Mouse (Mus musculus) heart, postnatal 14 days (tissue): Measurements from ENCODE around the gene Gpr85. TPM values are rescaled to one million over a fixed set of nuclear protein-coding genes. Genes with fewer than 3 reads are reported as not detected.
"Not testable (repeated sequence)": the region's sequence is repeated elsewhere in the genome, so short reads cannot be mapped to it uniquely, and the experiment has no call there.

ENCODE experiments used
- DNase-seq, 2 experiments: peaks; one replicate each; pipeline ENCODE4 v3.0.0; 2021 to 2022
- intact Hi-C: fragments of 180-260 bp; cut with DNase I; formaldehyde crosslinking; loops from one replicate; pipeline ENCODE4 v1.15.1; 2025
- long read RNA-seq, 2 experiments: library from polyadenylated mRNA; stranded (forward); transcript quantifications; one replicate each; pipeline ENCODE4 v2.0.0; 2021
- total RNA-seq, 2 experiments: library from RNA; stranded (reverse); gene quantifications; 2 replicates each; pipeline ENCODE4 v1.2.3; 2021

The Gpr85 gene
- total RNA-seq = under 1 TPM; 0.17 to 0.27 TPM
- long read RNA-seq, experiment 1 = 0 reads
- long read RNA-seq, experiment 2 = 0 reads

GRCm38 (mm10) chr6:13839345-13840054, at the start of gene Gpr85:
Gene Gpr85 (minus strand): TSS chr6:13839942.
- DNase-seq = no peak
- intact Hi-C loops = no loop called here

- no peak for DNase-seq
- intact Hi-C loops = no loop called here
Measured at GRCm38 (mm10) chr6:13884877-13885592, 45.3 kb upstream of the Gpr85 start.

- intact Hi-C loops = no loop called here
Measured at GRCm38 (mm10) chr6:13882919-13883318, 43.2 kb upstream of the Gpr85 start.

DNA sequence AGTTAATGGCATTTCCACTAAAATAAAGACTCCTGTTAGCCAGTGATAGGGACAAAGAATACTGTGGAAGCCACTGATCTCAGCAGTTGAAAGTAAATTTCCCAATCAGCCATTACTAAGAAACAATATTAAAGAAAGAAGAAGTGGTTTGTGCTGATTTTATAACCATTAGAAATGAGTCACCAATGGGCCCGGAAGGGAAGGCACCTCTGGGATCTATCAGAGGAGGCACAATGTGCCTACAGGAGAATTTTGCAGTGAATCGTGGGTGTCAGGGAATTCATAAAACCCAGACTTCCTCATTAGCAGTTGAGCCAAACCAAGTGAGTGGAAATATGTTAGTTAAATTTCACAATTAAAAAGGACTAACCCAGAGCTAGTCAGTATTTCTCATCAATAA, 34.2 kb upstream of the Gpr85 start:
- DNase-seq = no peak
- intact Hi-C loops = loop anchor here (5.0 kb wide), 2 partner anchors 197 to 267 kb away; partner anchors contain the start of genes Bmt2 and Tmem168

More at GRCm38 (mm10) chr6:13882919-13883318, 43.2 kb upstream of the Gpr85 start:
- DNase-seq = no peak

DNA sequence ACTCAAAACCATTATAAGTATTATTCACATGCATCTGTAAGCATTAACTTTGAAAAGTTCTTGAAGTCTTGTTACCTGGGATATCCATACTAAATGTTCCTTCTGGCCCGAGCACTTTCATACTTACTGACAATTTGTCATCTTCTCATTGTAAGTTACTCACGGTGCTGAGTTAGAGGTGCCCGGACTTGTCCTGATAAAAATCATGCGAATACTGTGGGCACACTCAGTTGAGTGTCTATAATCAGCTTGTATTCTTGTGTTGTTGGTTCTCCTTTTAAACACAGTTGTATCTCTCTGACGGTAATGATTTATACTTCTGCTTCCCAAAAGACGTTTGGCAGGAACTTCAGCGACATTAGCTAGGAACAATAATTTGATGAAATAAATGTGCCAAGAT, 32.3 kb upstream of the Gpr85 start:
- DNase-seq = no peak
- intact Hi-C loops = loop anchor here (5.0 kb wide), 2 partner anchors 195 to 265 kb away; partner anchors contain the start of genes Bmt2 and Tmem168

DNA sequence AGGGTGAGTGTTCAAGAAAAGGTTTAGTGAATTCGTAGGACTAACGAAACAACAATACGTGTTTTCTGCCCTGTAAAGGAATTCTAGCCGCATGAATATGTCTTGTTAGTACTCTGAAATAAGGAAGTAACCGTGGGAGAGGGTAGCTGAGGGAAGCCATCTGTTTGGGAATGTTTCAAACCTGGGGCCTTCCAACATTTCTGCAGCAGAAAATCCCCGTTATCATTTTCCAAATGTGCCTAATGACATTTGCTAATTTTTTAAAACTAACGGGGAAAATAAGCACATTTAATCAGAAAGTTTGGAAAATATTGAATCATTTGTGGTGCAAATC, 31.9 kb upstream of the Gpr85 start:
- intact Hi-C loops = loop anchor here (5.0 kb wide), 2 partner anchors 194 to 264 kb away; partner anchors contain the start of genes Bmt2 and Tmem168
- DNase-seq = no peak

- peak; percentile 87 to 93 for DNase-seq
- intact Hi-C loops = loop anchor here (5.0 kb wide), 2 partner anchors 194 to 264 kb away; partner anchors contain the start of genes Bmt2 and Tmem168
Measured at GRCm38 (mm10) chr6:13870919-13871624, 31.3 kb upstream of the Gpr85 start, which contains the start of gene 2610001J05Rik. Gene 2610001J05Rik (minus strand): TSS chr6:13871518.

- DNase-seq = peak; percentile 3 to 4
- intact Hi-C loops = loop anchor here (5.0 kb wide), 2 partner anchors 193 to 263 kb away; partner anchors contain the start of genes Bmt2 and Tmem168
Measured at GRCm38 (mm10) chr6:13870289-13870741, 30.6 kb upstream of the Gpr85 start.

GRCm38 (mm10) chr6:13860596-13860995, 20.9 kb upstream of the Gpr85 start:
- intact Hi-C loops = no loop called here
- DNase-seq = no peak

DNA sequence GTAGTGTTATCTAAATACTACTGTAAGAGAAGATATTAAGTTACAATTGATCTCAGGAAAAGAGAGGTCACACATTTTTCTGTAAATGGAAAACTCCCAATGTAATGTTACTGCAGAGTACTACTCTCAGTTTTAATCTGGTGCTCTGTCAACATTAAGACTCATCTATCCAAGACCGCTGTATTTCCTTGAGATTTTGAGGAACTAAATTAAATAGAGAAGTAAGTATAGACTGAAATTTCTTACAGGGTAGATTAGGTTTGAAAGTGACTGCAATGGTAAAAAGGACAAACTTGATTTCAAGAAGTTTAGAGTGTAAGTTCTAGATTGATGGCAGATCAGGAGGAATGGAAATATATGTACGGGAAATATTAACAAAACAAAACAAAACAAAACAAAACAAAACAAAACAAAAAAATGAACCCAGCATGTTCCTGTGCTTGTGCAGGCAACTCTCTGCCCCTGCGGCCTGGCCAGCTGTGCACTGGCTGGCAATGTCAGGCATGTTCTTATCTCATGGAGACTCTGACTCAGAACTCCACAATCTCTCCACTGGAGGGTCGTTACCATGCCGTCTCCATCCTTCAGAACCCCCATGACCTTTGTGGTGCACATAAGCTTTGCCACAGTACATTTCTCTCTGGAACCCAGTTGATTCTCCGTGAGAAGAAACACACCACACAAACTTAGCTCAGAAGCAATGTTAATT, 20.3 kb upstream of the Gpr85 start:
- intact Hi-C loops = no loop called here
- no peak for DNase-seq

GRCm38 (mm10) chr6:13854230-13854629, 14.5 kb upstream of the Gpr85 start:
- DNase-seq = no peak
- intact Hi-C loops = no loop called here

DNA sequence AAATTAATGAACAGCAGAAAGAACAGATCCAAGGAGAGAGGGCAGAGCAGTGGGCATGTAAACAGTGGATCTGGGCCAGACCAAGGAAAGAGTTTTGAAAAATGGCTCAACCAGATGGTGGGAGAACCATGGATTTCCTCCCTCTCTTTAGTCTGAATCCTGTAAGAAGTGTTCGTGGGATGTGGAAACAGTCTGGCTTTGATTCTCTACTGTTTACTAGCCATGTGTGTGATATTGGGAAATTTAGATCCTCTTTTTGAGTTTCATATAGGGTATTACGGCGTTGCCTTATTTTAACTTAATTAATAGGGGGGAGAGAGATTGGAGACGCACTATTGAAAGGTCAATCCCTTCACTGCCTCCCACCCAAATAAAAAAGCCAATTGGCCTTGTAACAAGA, 13.5 kb upstream of the Gpr85 start:
- DNase-seq = no peak
- intact Hi-C loops = no loop called here

DNA sequence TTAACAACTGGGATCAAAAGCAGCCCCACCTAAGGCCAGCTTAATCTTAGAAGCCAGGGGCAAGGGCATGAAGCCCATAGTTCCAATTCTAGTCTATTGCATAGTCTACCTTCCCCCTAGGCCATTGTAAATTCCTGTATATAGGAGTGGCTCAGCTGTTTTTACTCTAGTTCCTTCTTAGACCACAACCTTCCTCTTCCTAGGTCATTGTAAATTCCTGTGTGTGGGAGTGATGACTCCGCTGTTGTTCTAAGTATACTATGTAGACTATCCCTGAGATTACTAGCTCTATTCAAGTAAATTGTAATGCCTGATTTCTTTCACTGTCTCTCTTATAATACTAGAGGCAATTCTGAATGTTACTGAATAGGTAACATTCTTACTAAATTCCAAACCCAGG, 6.3 kb upstream of the Gpr85 start:
- intact Hi-C loops, DNase-seq: not testable (repeated sequence)

DNA sequence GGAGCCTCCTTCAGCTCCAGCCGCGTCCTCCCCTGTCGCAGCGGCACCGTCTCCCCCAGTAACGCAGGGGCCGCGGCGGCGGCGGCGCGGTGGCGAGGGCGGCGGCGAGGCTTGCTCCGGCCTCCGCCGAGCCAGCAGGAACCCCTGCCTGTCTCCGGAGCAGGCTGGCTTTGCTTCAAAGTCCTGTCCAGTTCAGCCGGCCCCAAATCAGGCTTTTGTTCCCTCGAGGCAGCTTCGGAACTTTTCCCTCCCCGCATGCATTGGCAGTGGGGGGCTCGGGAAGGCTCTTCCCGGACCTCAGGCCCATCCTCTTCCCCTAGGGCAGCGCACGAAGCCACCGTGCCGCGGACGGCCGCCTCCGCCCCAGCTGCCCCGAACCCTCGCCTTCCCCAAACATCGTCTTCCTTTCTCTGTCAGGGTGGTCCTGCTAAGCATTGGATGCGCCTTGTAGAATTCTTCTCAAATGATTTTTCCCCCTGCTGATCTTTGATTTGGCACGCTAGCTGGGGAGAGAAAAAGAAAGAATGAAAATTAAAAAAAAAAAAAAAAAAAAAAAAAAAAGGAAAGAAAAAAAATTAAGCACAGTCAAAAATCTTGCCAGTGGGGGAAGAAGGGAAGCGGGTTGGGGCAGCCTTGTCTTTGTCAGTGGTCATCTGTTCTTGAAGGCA, 931 bp downstream of the Gpr85 start:
- intact Hi-C loops = no loop called here
- DNase-seq = peak; percentile 73 to 77

GRCm38 (mm10) chr6:13837916-13838676, 1.6 kb downstream of the Gpr85 start:
- DNase-seq = no peak
- intact Hi-C loops = no loop called here

- intact Hi-C loops = no loop called here
- no peak for DNase-seq
Measured at GRCm38 (mm10) chr6:13836967-13837570, 2.7 kb downstream of the Gpr85 start.

DNA sequence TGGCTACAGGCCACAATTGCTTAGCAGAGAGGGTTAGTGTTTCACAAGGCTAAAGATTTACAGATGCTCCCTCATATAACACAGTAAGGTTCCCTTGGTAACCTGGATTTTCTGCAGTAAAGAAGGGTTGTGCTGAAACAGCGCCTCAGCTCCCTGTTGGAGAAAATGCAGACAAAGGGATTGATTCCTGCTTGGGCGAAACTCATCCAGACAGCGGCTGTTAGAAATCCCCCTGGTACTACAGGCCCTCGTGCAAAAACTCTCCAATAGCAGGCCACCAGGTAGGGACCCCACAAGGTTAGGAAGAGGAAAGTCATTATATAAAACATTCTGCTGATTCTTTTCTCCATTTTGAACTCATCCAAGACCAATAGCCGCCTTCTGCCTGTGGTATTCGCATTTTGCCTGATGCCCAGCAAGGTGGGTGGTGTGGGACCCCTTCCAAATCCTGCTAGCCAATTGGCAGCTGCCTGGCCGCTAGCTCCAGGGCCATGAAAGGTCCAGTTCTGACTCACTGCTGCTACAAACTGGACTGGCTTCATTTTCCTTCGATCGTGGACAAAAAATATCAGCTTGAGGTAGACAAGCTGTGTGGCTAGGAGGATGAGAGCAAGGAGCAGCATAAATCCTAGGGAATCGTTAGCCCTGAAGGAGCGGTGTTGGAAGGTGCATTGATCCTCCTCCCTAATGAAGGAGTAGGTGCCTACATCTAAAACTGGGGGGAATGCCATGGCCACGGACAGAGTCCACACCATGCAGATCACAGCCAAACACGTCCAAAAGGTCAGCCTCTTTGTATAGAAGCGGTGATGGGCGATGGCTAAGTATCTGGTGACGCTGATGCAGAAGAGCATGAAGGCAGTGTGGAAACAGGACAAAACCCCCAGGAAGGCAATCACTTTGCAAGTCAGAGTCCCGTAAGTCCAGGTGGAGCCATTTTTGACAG, 3.7 kb downstream of the Gpr85 start:
- intact Hi-C loops = no loop called here
- DNase-seq = no peak
